Mouse (Mus musculus) right cerebral cortex, postnatal 36 days (tissue): ENCODE measurements at regions not wholly inside any gene's neighbourhood (a gene's known extent, or its start where the extent isn't known, plus 50 kb on each side); places are given as distances from the start of the nearest gene placed in this dataset.

Source experiments
- DNase-seq, 2 experiments: peaks; one replicate each; pipeline ENCODE4 v3.0.0; 2022; ENCODE audit warnings: low spot score in 2 of 2, mixed read lengths in 1 of 2

DNA sequence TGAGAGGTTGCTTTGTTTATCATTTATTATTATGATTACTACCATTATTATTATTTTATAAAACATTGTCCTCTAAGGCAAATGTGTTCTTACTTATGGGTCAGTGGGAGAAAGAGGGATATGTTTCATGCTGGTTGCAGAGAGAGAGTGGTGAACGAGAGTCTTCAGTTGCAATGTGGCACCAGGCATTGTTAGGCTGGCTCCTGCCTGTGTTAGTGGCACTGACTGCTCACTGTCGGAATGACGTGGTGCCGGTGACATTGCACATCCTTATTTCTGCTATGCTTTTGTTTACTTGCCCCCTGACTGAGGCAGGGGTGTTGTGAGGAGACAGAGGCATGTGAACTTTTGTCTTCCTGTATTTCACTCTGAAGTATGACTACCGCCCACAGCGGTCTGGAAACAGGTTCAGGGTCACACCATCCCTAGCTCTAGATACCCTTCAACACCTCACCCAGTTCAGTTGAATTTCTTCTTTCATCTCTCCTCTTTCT lies 138.1 kb downstream of the Ppp4r2 start:
- no peak for DNase-seq

DNA sequence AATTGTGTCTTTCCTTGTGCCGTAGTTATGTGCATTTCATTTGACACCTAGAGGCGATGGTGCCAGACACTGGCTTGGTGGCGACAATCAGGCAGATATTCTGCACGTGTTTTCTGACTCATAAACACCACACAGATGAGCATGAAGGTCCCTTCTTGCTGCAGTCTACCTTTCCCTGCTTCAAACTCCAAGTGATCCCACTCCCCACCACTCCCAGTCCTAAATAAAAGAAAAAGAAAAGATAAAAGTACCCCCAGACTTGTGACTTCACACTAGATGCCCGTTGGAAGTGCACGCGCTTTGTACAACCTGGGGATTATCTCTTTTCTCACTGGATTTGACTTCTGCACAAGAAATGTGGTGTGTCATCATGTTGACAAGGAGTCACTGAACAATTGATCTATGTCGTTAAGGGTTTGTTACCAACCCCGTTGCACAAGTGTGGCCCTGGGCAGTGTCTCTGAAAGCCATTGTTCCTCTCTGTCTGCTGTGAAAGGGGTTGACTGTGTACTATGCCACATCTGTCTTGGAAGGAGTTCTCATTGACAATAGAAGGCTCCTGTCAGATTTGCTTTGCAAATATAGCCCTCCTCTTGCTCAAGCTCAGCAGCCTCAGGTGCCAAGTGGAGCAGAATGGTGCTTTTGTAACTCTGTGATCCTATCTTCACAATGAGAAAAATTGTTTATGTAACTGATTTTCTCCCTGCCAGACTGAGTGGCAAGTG lies 140.1 kb downstream of the Ppp4r2 start:
- no peak for DNase-seq

GRCm38 (mm10) chr6:100974716-100975115 lies 141.3 kb downstream of the Ppp4r2 start:
- no peak for DNase-seq

- peak; percentile 14 to 24 for DNase-seq
Observed at GRCm38 (mm10) chr6:100975835-100976234, 142.4 kb downstream of the Ppp4r2 start.

DNA sequence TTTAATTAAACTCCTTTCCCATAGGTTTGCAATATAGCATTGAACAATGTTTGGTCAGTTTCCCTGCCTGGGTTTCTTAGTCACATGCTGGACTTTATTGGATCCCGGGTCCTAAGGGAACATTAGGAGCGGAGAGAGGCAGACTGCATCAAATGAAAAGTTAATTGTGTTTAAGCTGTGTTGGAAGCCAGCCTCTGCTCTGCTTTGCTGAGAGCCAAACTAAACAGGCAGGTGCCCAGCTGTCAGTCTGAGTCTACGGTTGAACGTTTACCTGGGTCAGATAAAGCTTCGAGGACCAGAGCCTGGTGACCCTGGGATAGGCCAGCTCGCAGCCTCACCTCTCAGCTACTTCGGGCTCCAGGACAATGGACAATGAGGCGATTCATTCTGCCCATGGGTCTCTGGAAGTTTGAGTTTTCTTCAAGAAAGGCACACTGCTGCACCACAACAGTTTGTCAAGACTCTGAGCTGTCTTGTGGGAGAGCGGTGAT lies 143.8 kb downstream of the Ppp4r2 start:
- DNase-seq = no peak

- DNase-seq = no peak
Observed at GRCm38 (mm10) chr6:100978113-100978512, 144.7 kb downstream of the Ppp4r2 start.

- no peak for DNase-seq
Observed at GRCm38 (mm10) chr6:100978727-100979460, 145.5 kb downstream of the Ppp4r2 start.

GRCm38 (mm10) chr6:100980156-100980555 lies 146.7 kb downstream of the Ppp4r2 start:
- no peak for DNase-seq

DNA sequence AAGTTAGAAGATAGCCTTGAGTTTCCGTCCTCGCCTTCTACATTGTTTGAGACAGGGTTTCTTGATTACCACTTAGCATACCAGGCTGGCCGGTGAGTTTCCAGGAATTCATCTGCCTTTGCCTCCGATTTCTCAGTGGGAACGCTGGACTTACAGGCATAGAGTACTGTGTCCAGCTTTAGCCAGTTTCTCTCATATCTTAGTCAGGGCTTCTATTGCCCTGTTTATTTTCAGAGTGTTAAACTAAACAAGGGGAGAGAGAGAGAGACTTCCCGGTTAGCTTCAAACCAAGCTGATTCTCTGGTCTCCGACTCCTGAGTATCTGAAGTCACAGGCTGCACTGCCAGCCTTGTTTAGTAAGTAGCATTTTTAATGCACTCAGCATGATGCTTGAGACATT lies 151.4 kb downstream of the Ppp4r2 start:
- DNase-seq = no peak

DNA sequence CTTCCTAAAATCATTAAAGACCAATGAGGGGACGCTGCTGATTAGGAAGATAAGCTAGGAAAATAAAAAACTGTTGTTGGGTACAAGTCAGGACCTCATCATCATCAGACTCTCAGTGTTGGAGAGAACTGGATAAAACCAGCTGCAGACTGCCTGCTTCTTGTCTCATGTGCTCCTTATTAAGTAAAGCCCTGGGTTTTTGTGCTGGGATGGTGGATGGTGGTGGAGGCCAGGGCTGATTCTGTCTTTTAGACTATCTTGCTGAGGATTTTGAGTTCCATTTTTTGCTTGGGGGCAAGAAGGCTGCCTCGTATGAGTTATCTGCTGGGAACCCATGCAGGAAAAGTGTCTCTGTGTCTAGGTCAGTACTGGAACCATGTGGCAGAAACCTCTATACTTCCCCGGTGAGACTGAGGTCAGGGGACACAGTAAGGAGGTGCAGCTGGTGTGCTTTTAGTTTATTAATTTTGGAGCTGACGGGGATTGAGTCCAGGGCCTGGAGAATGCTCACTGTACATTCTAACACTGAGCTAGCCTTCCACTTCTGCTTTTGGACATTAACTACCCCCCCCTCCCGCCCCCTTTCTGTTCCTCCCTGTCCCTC lies 152.0 kb downstream of the Ppp4r2 start:
- DNase-seq = no peak

- no peak for DNase-seq
Observed at GRCm38 (mm10) chr6:100988521-100988920, 155.1 kb downstream of the Ppp4r2 start.

GRCm38 (mm10) chr6:100993421-100993820 lies 160.0 kb downstream of the Ppp4r2 start:
- DNase-seq = no peak

GRCm38 (mm10) chr6:100995874-100996560 lies 162.6 kb downstream of the Ppp4r2 start:
- DNase-seq = no peak

GRCm38 (mm10) chr6:100998285-100998684 lies 164.9 kb downstream of the Ppp4r2 start:
- DNase-seq = no peak

GRCm38 (mm10) chr6:101003901-101004300 lies 170.5 kb downstream of the Ppp4r2 start:
- no peak for DNase-seq

DNA sequence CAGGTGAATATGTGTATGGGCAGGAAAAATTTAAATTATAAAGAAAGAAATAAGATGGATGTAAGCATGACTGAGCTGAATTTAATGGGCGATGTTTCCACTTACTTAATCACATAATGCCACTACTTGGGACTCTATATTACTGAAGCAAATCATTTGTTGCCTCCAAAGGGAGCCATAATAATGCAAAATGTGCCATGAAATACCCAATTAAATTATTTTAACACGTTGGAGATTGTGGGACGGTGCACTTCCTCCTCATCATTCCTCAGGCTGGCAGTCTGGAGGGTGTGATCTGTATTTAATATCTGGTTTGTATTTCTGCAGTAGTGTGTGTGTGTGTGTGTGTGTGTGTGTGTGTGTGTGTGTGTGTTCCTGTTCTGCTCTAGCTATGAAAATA lies 188.2 kb downstream of the Ppp4r2 start:
- DNase-seq = no peak

- no peak for DNase-seq
Observed at GRCm38 (mm10) chr6:101025816-101026215, 192.4 kb downstream of the Ppp4r2 start.

- no peak for DNase-seq
Observed at GRCm38 (mm10) chr6:101027462-101027861, 194.0 kb downstream of the Ppp4r2 start.

DNA sequence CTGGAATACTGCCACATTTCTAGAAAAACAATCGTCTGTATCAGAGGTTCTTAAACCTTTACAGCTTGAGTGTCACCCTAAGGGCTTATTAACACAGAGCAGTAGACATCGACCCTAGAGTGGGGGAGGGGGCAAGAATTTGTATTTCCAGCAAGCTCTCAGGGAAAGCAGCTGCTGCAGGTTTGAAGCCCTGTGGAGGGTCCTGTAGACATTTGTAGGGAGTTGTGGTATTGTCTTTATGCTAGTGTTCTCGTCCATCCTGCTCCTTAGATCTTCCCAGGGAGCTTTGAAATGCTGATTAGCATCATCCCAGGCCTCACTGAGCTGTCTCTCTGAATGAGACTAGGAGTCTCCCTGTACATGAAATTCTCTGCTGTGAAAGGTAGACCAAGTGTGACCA lies 196.0 kb downstream of the Ppp4r2 start:
- no peak for DNase-seq

- DNase-seq = no peak
Observed at GRCm38 (mm10) chr6:101030451-101031125, 197.2 kb downstream of the Ppp4r2 start.

- no peak for DNase-seq
Observed at GRCm38 (mm10) chr6:101046755-101047154, 213.3 kb downstream of the Ppp4r2 start.
